26 mouse cellular contexts compared by ENCODE assay signal in genomic region chr13:51365191-51365590, GRCm38 (mm10).
"Had no signal": no experiment of that assay in that cellular context is flagged by ENCODE, and none has a peak within 500 bp of the region (broad histone marks: within the 10 kb centered on the region; RNA-seq: fewer than 3 reads in every experiment).

No protein-coding gene starts in this region.

- H3K4me2 ChIP-seq: heart, embryonic 12.5 days; hindbrain, embryonic 13.5 days; hindbrain, embryonic 15.5 days; kidney, embryonic 15.5 days; limb, embryonic 12.5 days; liver, embryonic 11.5 days; liver, embryonic 13.5 days; liver, embryonic 15.5 days had no signal

- H3K9me3 ChIP-seq: heart, embryonic 12.5 days; hindbrain, embryonic 10.5 days; hindbrain, embryonic 13.5 days; hindbrain, embryonic 15.5 days; kidney, embryonic 15.5 days; limb, embryonic 12.5 days; liver, embryonic 13.5 days; liver, embryonic 15.5 days had no signal

- H3K27ac ChIP-seq: heart, adult 2 months; hindbrain, embryonic 10.5 days; hindbrain, embryonic 13.5 days; hindbrain, embryonic 15.5 days; hindbrain, postnatal 0 days; kidney, embryonic 15.5 days; kidney, postnatal 0 days; limb, embryonic 12.5 days; liver, embryonic 13.5 days; liver, embryonic 15.5 days had no signal

- H3K36me3 ChIP-seq: heart, embryonic 12.5 days; hindbrain, embryonic 10.5 days; hindbrain, embryonic 13.5 days; hindbrain, embryonic 15.5 days; kidney, embryonic 15.5 days; limb, embryonic 12.5 days; liver, embryonic 13.5 days; liver, embryonic 15.5 days had no signal

- ATAC-seq: hindbrain, postnatal 0 days; intestine, embryonic 16.5 days had no signal

- H3K27me3 ChIP-seq: heart, embryonic 12.5 days; hindbrain, embryonic 13.5 days; hindbrain, embryonic 15.5 days; kidney, embryonic 15.5 days; limb, embryonic 12.5 days; liver, embryonic 13.5 days; liver, embryonic 15.5 days had no signal

- H3K4me1 ChIP-seq: hindbrain, embryonic 15.5 days; limb, embryonic 12.5 days; liver, embryonic 13.5 days; liver, embryonic 15.5 days had no signal

- DNase-seq: gastrocnemius, postnatal 14 days; gastrocnemius, postnatal 36 days; heart, adult 2 months; heart, postnatal 10 days; heart, postnatal 4 days; kidney, adult 11 months; kidney, adult 2 months; kidney, adult 9 months; kidney, postnatal 14 days; kidney, postnatal 36 days; layer of hippocampus, adult 9-11 months; layer of hippocampus, postnatal 36 days; left cerebral cortex, postnatal 4 days; liver; liver, embryonic 13.5 days had no signal

- H3K4me3 ChIP-seq: heart, adult 2 months; heart, embryonic 12.5 days; hindbrain, embryonic 10.5 days; hindbrain, embryonic 13.5 days; hindbrain, embryonic 15.5 days; kidney, embryonic 15.5 days; limb, embryonic 12.5 days; liver, embryonic 13.5 days; liver, embryonic 15.5 days had no signal

- H3K9ac ChIP-seq: heart, embryonic 12.5 days; hindbrain, embryonic 13.5 days; hindbrain, embryonic 15.5 days; kidney, embryonic 15.5 days; limb, embryonic 12.5 days; liver, embryonic 13.5 days; liver, embryonic 15.5 days had no signal
